Mouse (Mus musculus): ENCODE data around the gene Kcnk5. TPM values are rescaled to one million over a fixed set of nuclear protein-coding genes. Genes with fewer than 3 reads are reported as not detected.

The Kcnk5 gene
- polyA plus RNA-seq, 1 experiment from 2014 or later = 5.1 TPM

DNA sequence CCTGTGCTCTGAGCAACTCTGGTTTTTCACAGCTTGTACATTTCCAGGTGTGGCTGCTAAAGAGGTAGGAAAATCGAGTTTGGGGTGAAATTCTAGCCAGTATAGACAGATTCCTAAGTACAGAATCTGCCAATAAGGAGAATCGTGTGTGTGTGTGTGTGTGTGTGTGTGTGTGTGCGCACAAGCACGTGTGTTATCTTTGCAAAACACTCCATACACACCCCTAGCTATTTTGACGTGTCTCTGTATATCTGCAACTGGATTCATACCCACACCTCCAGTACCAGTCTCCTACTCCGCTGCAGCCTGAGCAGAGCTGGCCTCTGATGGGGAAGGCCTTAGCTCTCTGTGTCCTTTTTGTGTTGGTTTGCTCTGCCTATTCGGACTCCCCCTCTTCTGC lies 28.3 kb upstream of the Kcnk5 start:
- H3K9me3 ChIP-seq (replicated peaks; ENCODE audit: control insufficient read depth, low read length) = no peaks in the 10 kb centered on the region
- no peak overlapping the region for H3K9ac ChIP-seq (ENCODE audit: low read depth, low read length)
- H3K27ac ChIP-seq (ENCODE audit: low read length) = no peak overlapping the region
- H3K4me2 ChIP-seq (ENCODE audit: low read depth, low read length) = no peak overlapping the region
- no peaks in the 10 kb centered on the region for H3K27me3 ChIP-seq (ENCODE audit: control insufficient read depth, insufficient read depth, low read depth, low read length)
- H3K36me3 ChIP-seq (ENCODE audit: control insufficient read depth, insufficient read depth) = no peaks in the 10 kb centered on the region
- H3K4me3 ChIP-seq (ENCODE audit: low read depth, low read length) = no peak overlapping the region
- ATAC-seq (ENCODE audit: low read depth) = no peak
- H3K4me1 ChIP-seq (ENCODE audit: control insufficient read depth, low read depth, low read length) = peaks cover 11% of the 10 kb centered on the region
- 32% methylated on average over 7 of the region's 7 CpGs for WGBS (ENCODE audit: insufficient replicate concordance)

DNA sequence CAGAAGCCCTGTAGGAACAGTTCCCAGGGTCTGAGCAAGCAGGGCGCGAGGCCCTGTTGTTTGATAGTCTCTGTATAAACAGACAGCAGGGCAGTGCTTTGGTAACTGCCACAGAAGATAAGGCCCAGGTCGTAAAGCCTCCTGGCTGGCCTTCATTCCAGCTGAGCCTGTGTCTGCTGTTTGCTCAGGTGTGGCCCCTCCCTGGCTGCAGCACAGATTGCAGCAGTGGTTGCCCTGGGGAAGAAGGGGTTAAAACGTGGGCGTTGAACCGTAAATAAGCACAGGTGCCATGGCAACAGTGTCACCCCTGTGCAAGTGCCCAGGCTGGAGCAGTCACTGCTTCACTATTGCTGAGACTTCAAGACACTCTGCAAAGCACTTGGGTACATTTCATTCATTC lies 26.8 kb upstream of the Kcnk5 start:
- no peaks in the 10 kb centered on the region for H3K27me3 ChIP-seq (ENCODE audit: control insufficient read depth, insufficient read depth, low read depth, low read length)
- H3K4me3 ChIP-seq (ENCODE audit: low read depth, low read length) = no peak overlapping the region
- no peaks in the 10 kb centered on the region for H3K36me3 ChIP-seq (ENCODE audit: control insufficient read depth, insufficient read depth)
- H3K4me1 ChIP-seq (ENCODE audit: control insufficient read depth, low read depth, low read length) = peaks cover 8% of the 10 kb centered on the region
- peak overlapping the region; percentile 58 for H3K27ac ChIP-seq (ENCODE audit: low read length)
- ATAC-seq (ENCODE audit: low read depth) = peak; percentile 86
- WGBS (ENCODE audit: insufficient replicate concordance) = 22% methylated on average over 6 of the region's 6 CpGs
- H3K4me2 ChIP-seq (ENCODE audit: low read depth, low read length) = no peak overlapping the region
- H3K9me3 ChIP-seq (replicated peaks; ENCODE audit: control insufficient read depth, low read length) = no peaks in the 10 kb centered on the region
- no peak overlapping the region for H3K9ac ChIP-seq (ENCODE audit: low read depth, low read length)

DNA sequence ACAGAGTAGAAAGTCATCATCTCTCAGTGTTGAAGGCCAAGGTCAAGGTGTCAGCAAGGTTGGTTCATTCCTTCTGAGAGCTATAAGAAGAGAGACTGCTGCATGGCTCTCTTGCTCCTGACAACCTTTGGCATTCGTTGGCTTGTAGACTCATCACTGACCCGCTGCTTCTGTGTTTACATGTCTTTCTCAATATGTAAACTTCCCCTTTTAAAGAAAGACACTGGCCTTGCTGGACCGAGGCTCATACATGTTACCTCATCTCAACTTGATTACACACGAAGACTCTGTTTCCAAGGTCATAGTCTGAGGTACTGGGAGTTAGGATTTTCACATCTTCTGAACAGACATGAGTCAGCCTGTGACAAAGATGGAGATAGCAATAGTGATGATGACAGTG lies 24.1 kb upstream of the Kcnk5 start:
- no peak overlapping the region for H3K4me3 ChIP-seq (ENCODE audit: low read depth, low read length)
- ATAC-seq (ENCODE audit: low read depth) = peak; percentile 41
- H3K27ac ChIP-seq (ENCODE audit: low read length) = no peak overlapping the region
- H3K9ac ChIP-seq (ENCODE audit: low read depth, low read length) = no peak overlapping the region
- peaks cover 8% of the 10 kb centered on the region for H3K4me1 ChIP-seq (ENCODE audit: control insufficient read depth, low read depth, low read length)
- H3K36me3 ChIP-seq (ENCODE audit: control insufficient read depth, insufficient read depth) = no peaks in the 10 kb centered on the region
- H3K4me2 ChIP-seq (ENCODE audit: low read depth, low read length) = no peak overlapping the region
- 48% methylated on average over 4 of the region's 4 CpGs for WGBS (ENCODE audit: insufficient replicate concordance)
- H3K9me3 ChIP-seq (replicated peaks; ENCODE audit: control insufficient read depth, low read length) = no peaks in the 10 kb centered on the region
- H3K27me3 ChIP-seq (ENCODE audit: control insufficient read depth, insufficient read depth, low read depth, low read length) = no peaks in the 10 kb centered on the region

DNA sequence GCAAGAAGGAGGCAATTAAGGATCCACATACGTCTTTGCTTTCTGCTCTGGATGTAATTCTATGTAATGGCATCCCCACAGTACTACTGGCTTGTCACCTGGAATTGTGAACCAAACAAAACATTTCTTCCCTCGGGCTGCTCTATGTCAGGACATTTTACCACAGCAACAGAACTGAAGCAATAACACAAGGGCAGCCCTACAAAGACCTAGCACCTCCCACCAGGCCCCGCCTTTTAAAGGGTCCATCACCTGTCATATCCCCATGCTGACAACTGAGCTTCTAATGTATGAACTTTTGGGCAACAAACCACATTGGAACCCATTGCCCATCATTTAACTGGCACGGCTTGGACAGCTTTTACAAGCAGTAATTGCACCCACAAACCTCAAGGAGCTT lies 21.7 kb upstream of the Kcnk5 start:
- 35% methylated on average over 4 of the region's 4 CpGs for WGBS (ENCODE audit: insufficient replicate concordance)
- no peak for ATAC-seq (ENCODE audit: low read depth)

DNA sequence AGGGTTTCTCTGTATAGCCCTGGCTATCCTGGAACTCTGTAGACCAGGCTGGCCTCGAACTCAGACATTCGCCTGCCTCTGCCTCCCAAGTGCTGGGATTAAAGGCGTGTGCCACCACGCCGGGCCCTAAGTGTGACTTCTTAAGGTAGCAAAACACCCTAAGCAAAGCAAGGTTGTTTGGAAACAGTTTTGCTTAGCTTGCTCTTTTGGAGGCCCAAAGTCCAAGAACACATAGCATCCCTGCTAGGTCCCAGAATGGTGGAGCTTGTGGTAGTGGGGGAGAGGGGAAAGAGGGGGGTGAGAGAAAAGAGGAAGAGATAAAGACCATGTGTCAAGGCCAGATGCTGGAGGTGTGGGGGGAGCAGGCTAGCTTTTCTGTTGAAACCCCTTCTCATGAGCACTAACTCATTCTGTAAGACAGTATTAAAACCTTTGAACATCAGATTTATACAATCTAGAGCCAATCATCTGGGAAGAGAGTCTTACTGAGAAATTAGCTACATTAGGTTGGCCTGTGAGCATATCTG lies 21.1 kb upstream of the Kcnk5 start:
- Histone ChIP-seq H3K9me3 (replicated peaks; ENCODE audit: control insufficient read depth, low read length) (no peaks in the 10 kb centered on the region), H3K27me3 (ENCODE audit: control insufficient read depth, insufficient read depth, low read depth, low read length) (no peaks in the 10 kb centered on the region), H3K36me3 (ENCODE audit: control insufficient read depth, insufficient read depth) (no peaks in the 10 kb centered on the region), H3K4me3 (ENCODE audit: low read depth, low read length) (no peak overlapping the region), H3K4me1 (ENCODE audit: control insufficient read depth, low read depth, low read length) (no peaks in the 10 kb centered on the region), H3K9ac (ENCODE audit: low read depth, low read length) (no peak overlapping the region), H3K27ac (ENCODE audit: low read length) (no peak overlapping the region), H3K4me2 (ENCODE audit: low read depth, low read length) (no peak overlapping the region)
- WGBS (ENCODE audit: insufficient replicate concordance) = 68% methylated on average over 5 of the region's 5 CpGs
- ATAC-seq (ENCODE audit: low read depth) = no peak

More for the DNA sequence above, 21.7 kb upstream of the Kcnk5 start:
- H3K4me3 ChIP-seq (ENCODE audit: low read depth, low read length) = no peak overlapping the region
- no peak overlapping the region for H3K27ac ChIP-seq (ENCODE audit: low read length)
- no peak overlapping the region for H3K9ac ChIP-seq (ENCODE audit: low read depth, low read length)
- H3K4me1 ChIP-seq (ENCODE audit: control insufficient read depth, low read depth, low read length) = peaks cover 5% of the 10 kb centered on the region
- no peaks in the 10 kb centered on the region for H3K9me3 ChIP-seq (replicated peaks; ENCODE audit: control insufficient read depth, low read length)
- H3K36me3 ChIP-seq (ENCODE audit: control insufficient read depth, insufficient read depth) = no peaks in the 10 kb centered on the region
- no peak overlapping the region for H3K4me2 ChIP-seq (ENCODE audit: low read depth, low read length)
- H3K27me3 ChIP-seq (ENCODE audit: control insufficient read depth, insufficient read depth, low read depth, low read length) = no peaks in the 10 kb centered on the region

DNA sequence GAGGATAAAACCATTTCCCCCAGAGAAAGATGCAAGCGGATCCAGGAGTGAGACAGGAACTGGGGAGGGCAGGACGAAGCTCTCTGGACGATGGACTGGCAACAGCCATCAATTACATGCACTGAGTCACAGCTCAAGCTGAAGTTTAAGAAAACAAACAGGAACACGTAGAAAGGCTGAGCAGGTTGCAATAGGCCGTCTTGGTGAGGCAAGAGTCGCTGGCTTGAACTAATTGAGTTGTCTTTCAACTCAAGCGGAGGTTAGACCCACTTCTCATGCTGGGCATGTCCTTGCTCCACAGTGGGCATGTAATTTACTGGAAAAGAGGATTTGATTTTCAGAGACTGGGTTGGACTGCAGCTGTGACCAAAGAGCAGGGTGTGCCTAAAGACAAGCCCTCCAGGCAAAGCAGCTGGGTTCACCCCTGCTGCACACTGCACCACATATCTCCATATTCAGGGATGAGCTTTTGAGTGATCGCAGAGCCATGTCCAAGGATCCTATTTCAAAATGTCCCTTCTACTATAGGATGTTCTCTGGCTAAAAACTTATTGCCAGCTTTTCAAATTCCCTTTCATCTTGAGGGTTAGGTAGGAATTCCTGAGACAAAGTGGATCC lies 19.6 kb upstream of the Kcnk5 start:
- ATAC-seq (ENCODE audit: low read depth) = no peak
- Histone ChIP-seq H3K4me2 (ENCODE audit: low read depth, low read length) (no peak overlapping the region), H3K9ac (ENCODE audit: low read depth, low read length) (no peak overlapping the region), H3K9me3 (replicated peaks; ENCODE audit: control insufficient read depth, low read length) (no peaks in the 10 kb centered on the region), H3K36me3 (ENCODE audit: control insufficient read depth, insufficient read depth) (no peaks in the 10 kb centered on the region), H3K4me3 (ENCODE audit: low read depth, low read length) (no peak overlapping the region), H3K4me1 (ENCODE audit: control insufficient read depth, low read depth, low read length) (no peaks in the 10 kb centered on the region), H3K27me3 (ENCODE audit: control insufficient read depth, insufficient read depth, low read depth, low read length) (no peaks in the 10 kb centered on the region), H3K27ac (ENCODE audit: low read length) (no peak overlapping the region)
- 61% methylated on average over 8 of the region's 8 CpGs for WGBS (ENCODE audit: insufficient replicate concordance)

DNA sequence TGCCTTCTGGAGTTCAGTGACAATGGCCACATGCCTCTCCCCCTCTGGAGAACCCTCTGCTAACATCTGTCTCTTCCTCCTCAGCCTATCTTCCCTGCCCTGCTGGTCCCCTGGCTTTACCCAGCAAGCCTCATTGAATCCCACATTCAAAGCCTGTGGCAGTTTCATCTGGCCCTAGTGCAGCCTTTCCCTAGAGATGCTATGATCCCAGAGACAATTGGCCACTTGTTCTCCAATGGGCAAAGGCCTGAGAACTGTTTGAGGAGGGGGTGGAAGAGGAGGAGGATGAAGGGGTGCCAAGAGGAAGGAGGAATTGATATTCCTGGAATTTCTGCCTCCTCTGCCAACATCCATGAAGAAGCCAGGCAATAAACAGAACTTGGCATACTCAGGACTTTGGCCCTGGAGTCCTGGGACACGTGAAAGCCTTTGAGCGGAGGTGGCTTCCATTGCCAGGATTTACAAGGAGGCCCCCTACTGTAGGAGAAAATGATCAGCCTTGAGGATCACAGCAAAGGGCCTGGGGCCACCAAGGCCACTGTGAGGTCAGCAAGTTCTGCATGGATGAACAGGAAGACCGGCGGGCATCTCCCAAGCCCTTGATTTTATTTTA lies 11.6 kb upstream of the Kcnk5 start:
- no peak overlapping the region for H3K27ac ChIP-seq (ENCODE audit: low read length)
- no peaks in the 10 kb centered on the region for H3K9me3 ChIP-seq (replicated peaks; ENCODE audit: control insufficient read depth, low read length)
- no peak for ATAC-seq (ENCODE audit: low read depth)
- H3K9ac ChIP-seq (ENCODE audit: low read depth, low read length) = no peak overlapping the region
- 79% methylated on average over 4 of the region's 4 CpGs for WGBS (ENCODE audit: insufficient replicate concordance)
- H3K4me2 ChIP-seq (ENCODE audit: low read depth, low read length) = no peak overlapping the region
- no peaks in the 10 kb centered on the region for H3K27me3 ChIP-seq (ENCODE audit: control insufficient read depth, insufficient read depth, low read depth, low read length)
- no peaks in the 10 kb centered on the region for H3K36me3 ChIP-seq (ENCODE audit: control insufficient read depth, insufficient read depth)
- no peak overlapping the region for H3K4me3 ChIP-seq (ENCODE audit: low read depth, low read length)
- H3K4me1 ChIP-seq (ENCODE audit: control insufficient read depth, low read depth, low read length) = no peaks in the 10 kb centered on the region

DNA sequence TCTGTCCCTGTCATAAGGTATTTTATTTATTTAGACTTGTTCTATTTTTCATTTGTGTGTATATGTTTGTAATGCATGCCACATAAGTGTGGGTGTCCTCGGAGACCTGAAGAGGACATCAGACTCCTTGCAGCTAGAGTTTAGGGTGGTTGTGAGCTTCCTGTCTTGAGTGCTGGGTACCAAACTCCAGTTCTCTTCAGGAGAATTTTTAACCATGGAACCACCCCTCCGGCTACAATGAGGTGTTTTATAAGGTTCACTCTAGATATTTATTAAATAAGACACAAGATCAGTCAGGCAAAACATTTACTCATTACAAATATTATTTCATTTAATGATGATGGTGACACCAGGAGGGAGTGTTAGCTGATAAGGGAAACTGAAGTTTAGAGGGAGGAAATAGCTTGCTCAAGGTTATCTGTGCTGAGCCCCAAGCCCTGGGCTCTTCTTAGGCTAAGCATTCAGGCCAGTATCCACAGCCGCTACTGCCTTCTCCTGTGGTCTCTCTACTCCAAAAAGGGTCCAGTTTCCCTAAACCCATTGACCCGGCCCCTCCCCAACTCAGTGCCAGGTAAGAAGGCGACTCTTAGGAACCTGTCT lies 9.6 kb upstream of the Kcnk5 start:
- Histone ChIP-seq H3K4me2 (ENCODE audit: low read depth, low read length) (no peak overlapping the region), H3K4me3 (ENCODE audit: low read depth, low read length) (no peak overlapping the region), H3K9ac (ENCODE audit: low read depth, low read length) (no peak overlapping the region), H3K27ac (ENCODE audit: low read length) (no peak overlapping the region), H3K4me1 (ENCODE audit: control insufficient read depth, low read depth, low read length) (no peaks in the 10 kb centered on the region), H3K27me3 (ENCODE audit: control insufficient read depth, insufficient read depth, low read depth, low read length) (no peaks in the 10 kb centered on the region), H3K9me3 (replicated peaks; ENCODE audit: control insufficient read depth, low read length) (no peaks in the 10 kb centered on the region), H3K36me3 (ENCODE audit: control insufficient read depth, insufficient read depth) (no peaks in the 10 kb centered on the region)
- ATAC-seq (ENCODE audit: low read depth) = no peak
- WGBS (ENCODE audit: insufficient replicate concordance) = 47% methylated on average over 5 of the region's 5 CpGs

DNA sequence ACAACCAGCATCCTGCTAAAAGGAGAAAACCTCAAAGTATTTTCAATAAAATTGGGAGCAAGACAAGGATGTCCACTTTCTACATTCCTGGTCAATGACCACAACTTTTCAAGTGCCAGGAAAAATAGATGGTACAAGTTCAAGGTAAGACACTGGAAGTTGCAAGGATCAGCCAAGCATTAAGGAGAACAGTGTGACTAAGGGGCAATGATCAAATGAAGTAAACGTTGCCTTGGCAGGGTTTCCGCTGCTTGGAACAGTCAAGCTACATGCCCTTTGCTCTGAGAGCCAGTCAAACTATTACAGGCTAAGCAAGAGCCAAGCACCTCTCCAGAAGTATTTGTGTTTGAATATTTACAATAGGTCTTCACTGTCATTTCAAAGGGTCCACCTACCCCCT lies 8.1 kb upstream of the Kcnk5 start:
- 68% methylated on average over 2 of the region's 2 CpGs for WGBS (ENCODE audit: insufficient replicate concordance)
- Histone ChIP-seq H3K4me1 (ENCODE audit: control insufficient read depth, low read depth, low read length) (no peaks in the 10 kb centered on the region), H3K27ac (ENCODE audit: low read length) (no peak overlapping the region), H3K9ac (ENCODE audit: low read depth, low read length) (no peak overlapping the region), H3K9me3 (replicated peaks; ENCODE audit: control insufficient read depth, low read length) (no peaks in the 10 kb centered on the region), H3K4me2 (ENCODE audit: low read depth, low read length) (no peak overlapping the region), H3K27me3 (ENCODE audit: control insufficient read depth, insufficient read depth, low read depth, low read length) (no peaks in the 10 kb centered on the region), H3K36me3 (ENCODE audit: control insufficient read depth, insufficient read depth) (no peaks in the 10 kb centered on the region), H3K4me3 (ENCODE audit: low read depth, low read length) (no peak overlapping the region)
- no peak for ATAC-seq (ENCODE audit: low read depth)
